Mouse (Mus musculus) neural tube, embryonic 15.5 days (tissue): ENCODE results near the gene Dmpk. TPM values are rescaled to one million over a fixed set of nuclear protein-coding genes. Genes with fewer than 3 reads are reported as not detected.

ENCODE experiments used
- ATAC-seq: fragments of 200-750 bp; cut with Nextera tagmentation; 2 replicates; pipeline ENCODE4 v1.8.0; 2017; ENCODE audit warnings: mild to moderate bottlenecking, moderate TSS enrichment, moderate library complexity; ENCODE audit not compliant: low FRiP score
- H3K27ac ChIP-seq: fragments of 300-500 bp; sonication (generic); replicated peaks from 2 replicates; pipeline ENCODE4 v1.5.1; 2015; ENCODE audit warnings: mild to moderate bottlenecking, inconsistent platforms
- H3K27me3 ChIP-seq: fragments of 300-500 bp; sonication (generic); replicated peaks from 2 replicates; pipeline ENCODE4 v1.6.1; 2015; ENCODE audit warnings: inconsistent platforms
- H3K36me3 ChIP-seq: fragments of 300-500 bp; sonication (generic); 2 replicates; pipeline ENCODE4 v1.6.1; 2015; ENCODE audit warnings: inconsistent platforms
- H3K4me1 ChIP-seq: fragments of 300-500 bp; sonication (generic); 2 replicates; pipeline ENCODE4 v1.6.1; 2015; ENCODE audit warnings: inconsistent platforms
- H3K4me2 ChIP-seq: fragments of 300-500 bp; sonication (generic); 2 replicates; pipeline ENCODE4 v1.6.1; 2015; ENCODE audit warnings: inconsistent platforms, mild to moderate bottlenecking, moderate library complexity
- H3K4me3 ChIP-seq: fragments of 300-500 bp; sonication (generic); replicated peaks from 2 replicates; pipeline ENCODE4 v1.5.1; 2015; ENCODE audit warnings: mild to moderate bottlenecking, inconsistent platforms
- H3K9ac ChIP-seq: fragments of 300-500 bp; sonication (generic); replicated peaks from 2 replicates; pipeline ENCODE4 v1.6.1; 2015; ENCODE audit warnings: mild to moderate bottlenecking, inconsistent platforms
- H3K9me3 ChIP-seq: fragments of 300-500 bp; sonication (generic); replicated peaks from 2 replicates; pipeline ENCODE4 v1.6.1; 2016; ENCODE audit warnings: inconsistent platforms
- WGBS: fragments of 180-500 bp; shearing (Covaris S2); methylation state at CpG from one replicate; pipeline ENCODE4 v1.1.7; 2015; ENCODE audit warnings: mixed read lengths; 5-methylcytosine and 5-hydroxymethylcytosine counted together
- polyA plus RNA-seq: library from polyadenylated mRNA; unstranded; fragments of >200 nt; fragmentation: Nextera tagmentation; extraction: Ambion mirVana; gene quantifications from 2 replicates; pipeline ENCODE4 v1.2.1, GENCODE M21; 2015

Dmpk gene
- polyA plus RNA-seq, 1 experiment from 2014 or later, result 10.0 TPM

GRCm38 (mm10) chr7:19098811-19099210 is 15.2 kb downstream of the Dmpk start:
- H3K4me1 ChIP-seq, result peaks cover 36% of the 10 kb centered on the region
- no peak overlapping the region for H3K4me2 ChIP-seq
- H3K9ac ChIP-seq, result no peak overlapping the region
- no peak overlapping the region for H3K4me3 ChIP-seq
- no peaks in the 10 kb centered on the region for H3K9me3 ChIP-seq
- H3K36me3 ChIP-seq, result peaks cover 6% of the 10 kb centered on the region; the same call in 1 of the 2 replicates
- 72% methylated on average over 7 of the region's 7 CpGs for WGBS
- peaks cover 20% of the 10 kb centered on the region for H3K27me3 ChIP-seq
- no peak overlapping the region for H3K27ac ChIP-seq
- no peak for ATAC-seq

DNA sequence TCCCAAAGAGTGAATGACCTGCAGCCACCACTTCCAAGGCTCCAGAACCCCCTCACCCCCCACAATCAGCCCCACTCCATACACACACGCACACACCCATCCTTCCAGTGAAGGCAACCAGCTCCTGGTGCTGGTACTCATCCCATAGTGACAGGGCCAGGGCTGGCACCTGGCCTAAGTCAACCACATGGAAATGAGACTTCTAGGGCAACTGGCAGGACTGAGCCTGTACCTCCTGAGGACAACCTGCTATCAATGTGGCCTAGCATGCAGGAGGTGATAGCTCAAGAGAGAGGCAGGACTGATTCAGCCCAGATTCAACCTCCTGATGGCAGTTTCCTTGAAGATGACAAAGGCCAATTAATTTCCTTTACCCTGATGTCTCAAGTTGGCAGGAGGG is 16.6 kb downstream of the Dmpk start:
- Histone ChIP-seq H3K27ac (no peak overlapping the region), H3K27me3 (peaks cover 10% of the 10 kb centered on the region; the same call in 1 of the 2 replicates), H3K9ac (no peak overlapping the region), H3K4me2 (no peak overlapping the region), H3K36me3 (peaks cover 9% of the 10 kb centered on the region), H3K4me3 (no peak overlapping the region), H3K9me3 (no peaks in the 10 kb centered on the region), H3K4me1 (peaks cover 21% of the 10 kb centered on the region)
- ATAC-seq, result no peak
- WGBS, result 89% methylated on average over 1 of the region's 1 CpGs

GRCm38 (mm10) chr7:19103741-19104140 is 20.1 kb downstream of the Dmpk start:
- H3K4me3 ChIP-seq, result no peak overlapping the region
- no peak for ATAC-seq
- peaks cover 9% of the 10 kb centered on the region for H3K36me3 ChIP-seq
- no peak overlapping the region for H3K9ac ChIP-seq
- H3K4me2 ChIP-seq, result no peak overlapping the region
- no peak overlapping the region for H3K27ac ChIP-seq
- H3K27me3 ChIP-seq, result no peaks in the 10 kb centered on the region
- H3K4me1 ChIP-seq, result no peaks in the 10 kb centered on the region
- H3K9me3 ChIP-seq, result no peaks in the 10 kb centered on the region

DNA sequence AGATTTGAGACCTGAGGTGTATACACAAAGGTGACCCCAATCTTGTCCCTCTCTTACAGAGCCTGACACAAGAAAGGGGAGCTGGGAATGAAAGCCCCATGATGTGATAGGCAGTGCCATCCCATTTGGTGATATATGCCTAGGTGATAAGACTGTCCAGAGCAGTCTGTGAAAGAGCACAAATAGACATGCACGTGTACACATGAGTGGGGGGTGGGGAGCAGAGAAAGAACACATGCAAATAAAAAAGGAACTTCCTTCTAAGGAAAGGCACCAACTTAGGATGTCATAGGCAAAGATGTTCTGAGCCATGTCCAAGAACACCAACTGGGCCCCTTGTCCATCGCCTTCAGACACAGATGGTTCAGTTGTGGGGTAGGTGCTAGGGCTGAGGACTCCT is 20.8 kb downstream of the Dmpk start:
- Histone ChIP-seq H3K4me3 (no peak overlapping the region), H3K4me2 (no peak overlapping the region), H3K9me3 (no peaks in the 10 kb centered on the region), H3K36me3 (peaks cover 9% of the 10 kb centered on the region), H3K4me1 (no peaks in the 10 kb centered on the region), H3K27ac (no peak overlapping the region), H3K27me3 (no peaks in the 10 kb centered on the region), H3K9ac (no peak overlapping the region)
- no peak for ATAC-seq
- 82% methylated on average over 2 of the region's 2 CpGs for WGBS

- 71% methylated on average over 3 of the region's 3 CpGs for WGBS
- no peak overlapping the region for H3K4me3 ChIP-seq
- no peak overlapping the region for H3K27ac ChIP-seq
- ATAC-seq, result no peak
- no peaks in the 10 kb centered on the region for H3K9me3 ChIP-seq
- H3K4me1 ChIP-seq, result no peaks in the 10 kb centered on the region
- H3K9ac ChIP-seq, result no peak overlapping the region
- peaks cover 7% of the 10 kb centered on the region for H3K36me3 ChIP-seq
- no peak overlapping the region for H3K4me2 ChIP-seq
- H3K27me3 ChIP-seq, result 0 out of 2 replicates have a peak, but pooled peaks cover under 1% of the 10 kb centered on the region
Observed at GRCm38 (mm10) chr7:19107436-19107835, 23.8 kb downstream of the Dmpk start.

GRCm38 (mm10) chr7:19109565-19109964 is 25.9 kb downstream of the Dmpk start:
- WGBS, result 97% methylated on average over 1 of the region's 1 CpGs

GRCm38 (mm10) chr7:19118028-19118771 is 34.6 kb downstream of the Dmpk start, which contains the start of gene Gm4969:
Gene Gm4969, minus strand, starts transcription at chr7:19118368.
- whole genome bisulfite sequencing, result 18% methylated on average over 64 of the region's 64 CpGs
- Histone ChIP-seq H3K36me3 (no peaks in the 10 kb centered on the region), H3K4me3 (peak within 1 kb of the TSS; percentile 59), H3K27me3 (no peaks in the 10 kb centered on the region), H3K4me1 (peaks cover 34% of the 10 kb centered on the region), H3K9ac (peak within 1 kb of the TSS; percentile 44), H3K27ac (peak within 1 kb of the TSS; percentile 63), H3K9me3 (no peaks in the 10 kb centered on the region), H3K4me2 (peak within 1 kb of the TSS; percentile 83)
- peak; percentile 79 for ATAC-seq

More at GRCm38 (mm10) chr7:19109565-19109964, 25.9 kb downstream of the Dmpk start:
- no peak overlapping the region for H3K4me3 ChIP-seq
- H3K9ac ChIP-seq, result no peak overlapping the region
- H3K27me3 ChIP-seq, result 0 out of 2 replicates have a peak, but pooled peaks cover 5% of the 10 kb centered on the region
- no peaks in the 10 kb centered on the region; the same call in 1 of the 2 replicates for H3K36me3 ChIP-seq
- H3K27ac ChIP-seq, result no peak overlapping the region
- no peak for ATAC-seq
- H3K4me1 ChIP-seq, result no peaks in the 10 kb centered on the region
- H3K9me3 ChIP-seq, result no peaks in the 10 kb centered on the region
- no peak overlapping the region for H3K4me2 ChIP-seq

GRCm38 (mm10) chr7:19119083-19119482 is 35.4 kb downstream of the Dmpk start:
- 93% methylated on average over 8 of the region's 8 CpGs for WGBS
- ATAC-seq, result peak; percentile 9
- Histone ChIP-seq H3K27me3 (no peaks in the 10 kb centered on the region), H3K36me3 (no peaks in the 10 kb centered on the region), H3K4me3 (peak overlapping the region; percentile 59; the same call in 1 of the 2 replicates), H3K9me3 (no peaks in the 10 kb centered on the region), H3K9ac (no peak overlapping the region), H3K4me1 (peaks cover 34% of the 10 kb centered on the region), H3K27ac (peak overlapping the region; percentile 35; the same call in 1 of the 2 replicates), H3K4me2 (peak overlapping the region; percentile 83)

DNA sequence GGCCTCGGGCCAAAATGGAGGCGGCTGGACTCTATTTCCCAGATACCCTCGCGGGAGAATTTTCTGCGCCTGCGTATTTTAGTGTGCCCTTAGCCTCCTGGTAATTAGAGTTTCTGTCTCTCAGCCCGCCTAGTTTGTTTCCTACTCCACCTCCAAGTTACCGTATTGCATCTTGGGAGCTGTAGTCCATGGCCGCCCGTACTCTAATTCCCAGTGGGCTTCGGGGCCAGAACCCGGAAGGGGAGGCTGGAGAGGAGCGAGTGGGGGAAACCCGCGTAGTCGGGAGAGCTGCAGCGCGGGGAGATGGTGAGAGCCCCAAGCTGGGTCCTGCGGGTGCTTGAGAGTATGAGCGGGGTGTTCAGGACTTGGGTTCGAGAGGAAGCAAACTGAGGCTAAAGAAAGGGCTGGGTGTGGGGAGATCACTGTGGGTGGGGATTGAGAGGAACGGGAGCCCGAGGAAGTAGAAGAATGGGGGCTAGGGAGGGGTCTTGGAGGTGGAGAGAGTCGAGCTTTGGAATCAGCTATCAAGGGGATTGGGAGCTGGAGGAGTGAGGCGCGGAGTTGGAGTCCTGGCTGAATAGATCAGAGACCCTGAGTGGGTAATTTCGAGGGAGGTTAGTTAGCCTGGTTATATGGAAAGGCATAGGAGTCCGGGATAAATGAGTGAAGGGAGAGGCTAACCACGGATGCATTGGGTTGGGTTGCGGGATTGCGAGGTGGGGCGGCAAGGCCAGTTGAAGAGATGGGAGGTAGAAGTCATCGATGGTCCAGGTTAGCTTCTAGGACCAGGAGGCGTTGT is 36.2 kb downstream of the Dmpk start, which contains the start of gene Fbxo46:
Gene Fbxo46, plus strand, starts transcription at position 229 of the 799 bp plus-strand sequence.
- Histone ChIP-seq H3K27me3 (no peaks in the 10 kb centered on the region), H3K4me1 (peaks cover 34% of the 10 kb centered on the region), H3K27ac (peak within 1 kb of the TSS; percentile 71), H3K9me3 (no peaks in the 10 kb centered on the region), H3K36me3 (no peaks in the 10 kb centered on the region), H3K4me2 (peak within 1 kb of the TSS; percentile 83), H3K4me3 (peak within 1 kb of the TSS; percentile 59), H3K9ac (peak within 1 kb of the TSS; percentile 79)
- ATAC-seq, result peak; percentile 90
- 2% methylated on average over 34 of the region's 34 CpGs for WGBS

- H3K4me3 ChIP-seq, result no peak overlapping the region
- WGBS, result 97% methylated on average over 4 of the region's 4 CpGs
- H3K27me3 ChIP-seq, result no peaks in the 10 kb centered on the region
- H3K4me2 ChIP-seq, result no peak overlapping the region
- ATAC-seq, result no peak
- H3K9me3 ChIP-seq, result no peaks in the 10 kb centered on the region
- no peak overlapping the region for H3K27ac ChIP-seq
- H3K4me1 ChIP-seq, result peaks cover 34% of the 10 kb centered on the region
- no peaks in the 10 kb centered on the region for H3K36me3 ChIP-seq
- no peak overlapping the region for H3K9ac ChIP-seq
Observed at GRCm38 (mm10) chr7:19121686-19122085, 38.0 kb downstream of the Dmpk start.

DNA sequence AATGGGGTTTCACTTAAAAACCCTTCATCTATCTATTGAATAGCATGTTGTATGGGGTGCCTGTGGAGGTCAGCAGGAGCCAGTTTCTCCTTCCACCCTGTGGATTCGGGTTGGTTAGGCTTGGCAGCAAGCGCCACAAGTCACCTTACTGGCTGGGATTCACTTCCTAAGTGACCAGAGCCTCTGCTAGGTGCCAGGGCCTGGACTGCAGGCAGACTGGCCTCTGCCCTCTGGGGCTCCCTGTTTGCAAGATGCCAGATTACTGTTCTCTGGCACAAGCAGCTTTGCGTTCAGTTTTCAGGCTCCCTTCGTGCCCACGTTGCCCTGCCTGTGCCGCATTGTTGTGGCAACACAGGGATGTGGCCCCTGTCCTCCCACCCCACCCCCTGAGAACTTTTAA is 41.1 kb downstream of the Dmpk start:
- WGBS, result 89% methylated on average over 6 of the region's 6 CpGs
- Histone ChIP-seq H3K4me2 (no peak overlapping the region), H3K4me3 (no peak overlapping the region), H3K27ac (no peak overlapping the region), H3K9ac (no peak overlapping the region), H3K4me1 (peaks cover 19% of the 10 kb centered on the region), H3K9me3 (no peaks in the 10 kb centered on the region), H3K36me3 (no peaks in the 10 kb centered on the region), H3K27me3 (no peaks in the 10 kb centered on the region)
- no peak for ATAC-seq
